Mouse (Mus musculus) limb, embryonic 11.5 days (tissue): ENCODE measurements at regions not wholly inside any gene's neighbourhood (a gene's known extent, or its start where the extent isn't known, plus 50 kb on each side); places are given as distances from the start of the nearest gene placed in this dataset.

Experiments
- ATAC-seq: fragments of 200-750 bp; cut with Nextera tagmentation; 2 replicates; pipeline ENCODE4 v1.8.0; 2017; ENCODE audit warnings: low read depth; ENCODE audit not compliant: insufficient number of reproducible peaks, low FRiP score, low TSS enrichment
- DNase-seq: peaks from one replicate; pipeline ENCODE4 v3.0.0-alpha.2; 2015; ENCODE audit warnings: low spot score
- H3K27ac ChIP-seq: fragments of 300-500 bp; sonication (generic); replicated peaks from 2 replicates; pipeline ENCODE4 v1.5.1; 2014; ENCODE audit warnings: low read depth, mild to moderate bottlenecking, low read length
- H3K27me3 ChIP-seq: fragments of 300-500 bp; sonication (generic); 2 replicates; pipeline ENCODE4 v1.6.1; 2014; ENCODE audit warnings: mild to moderate bottlenecking, low read length, mixed read lengths; ENCODE audit not compliant: control insufficient read depth, insufficient read depth
- H3K36me3 ChIP-seq: fragments of 300-500 bp; sonication (generic); 2 replicates; pipeline ENCODE4 v1.6.1; 2014; ENCODE audit warnings: mild to moderate bottlenecking, low read length, moderate library complexity, mixed read lengths; ENCODE audit not compliant: control insufficient read depth, insufficient read depth
- H3K4me1 ChIP-seq: fragments of 300-500 bp; sonication (generic); 2 replicates; pipeline ENCODE4 v1.6.1; 2014; ENCODE audit warnings: low read length, mixed read lengths; ENCODE audit not compliant: control insufficient read depth, insufficient read depth
- H3K4me2 ChIP-seq: fragments of 300-500 bp; sonication (generic); 2 replicates; pipeline ENCODE4 v1.6.1; 2014; ENCODE audit warnings: low read depth, mild to moderate bottlenecking, moderate library complexity; ENCODE audit not compliant: severe bottlenecking
- H3K4me3 ChIP-seq: fragments of 300-500 bp; sonication (generic); 2 replicates; pipeline ENCODE4 v1.5.1; 2014; ENCODE audit warnings: low read depth, low read length
- H3K9ac ChIP-seq: fragments of 300-500 bp; sonication (generic); 2 replicates; pipeline ENCODE4 v1.6.1; 2014; ENCODE audit warnings: mild to moderate bottlenecking, low read length
- H3K9me3 ChIP-seq: fragments of 300-500 bp; sonication (generic); 2 replicates; pipeline ENCODE4 v1.6.1; 2016; ENCODE audit warnings: low read length; ENCODE audit not compliant: control insufficient read depth
- WGBS: fragments of 180-500 bp; shearing (Covaris S2); extraction: QIAGEN DNeasy Blood & Tissue Kit; methylation state at CpG from one replicate; pipeline ENCODE4 v1.1.7; 2014; 5-methylcytosine and 5-hydroxymethylcytosine counted together

GRCm38 (mm10) chr15:40019226-40019625 is 114.9 kb upstream of the 9330182O14Rik start:
- no peak for ATAC-seq

DNA sequence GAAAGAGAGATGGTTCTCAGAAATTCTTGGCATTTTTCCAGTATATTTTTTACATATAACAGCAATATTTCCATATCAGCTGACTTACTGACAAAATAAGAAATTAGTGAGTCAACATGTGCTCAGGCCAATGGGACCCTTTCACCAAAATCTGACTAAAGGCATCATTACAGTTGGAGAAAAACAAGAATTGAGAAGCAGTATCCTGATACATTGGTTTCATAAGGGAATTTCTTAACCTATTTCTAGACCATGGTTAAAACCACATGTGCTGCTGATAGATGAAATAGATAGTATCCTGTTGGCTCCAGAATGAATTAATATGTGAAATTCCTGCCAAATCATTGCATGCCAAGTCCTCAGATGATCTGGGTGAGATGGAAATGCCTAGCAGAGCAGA is 114.1 kb upstream of the 9330182O14Rik start:
- DNase-seq = no peak
- no peak overlapping the region for H3K4me3 ChIP-seq
- no peak overlapping the region for H3K4me2 ChIP-seq
- no peak overlapping the region for H3K9ac ChIP-seq
- H3K4me1 ChIP-seq = no peaks in the 10 kb centered on the region
- H3K9me3 ChIP-seq = no peaks in the 10 kb centered on the region
- no peaks in the 10 kb centered on the region for H3K27me3 ChIP-seq
- ATAC-seq = no peak
- no peaks in the 10 kb centered on the region for H3K36me3 ChIP-seq
- no peak overlapping the region for H3K27ac ChIP-seq

More at GRCm38 (mm10) chr15:40019226-40019625, 114.9 kb upstream of the 9330182O14Rik start:
- H3K4me3 ChIP-seq = no peak overlapping the region
- no peak overlapping the region for H3K27ac ChIP-seq
- H3K27me3 ChIP-seq = no peaks in the 10 kb centered on the region
- no peaks in the 10 kb centered on the region for H3K9me3 ChIP-seq
- no peaks in the 10 kb centered on the region for H3K4me1 ChIP-seq
- H3K9ac ChIP-seq = no peak overlapping the region
- no peak overlapping the region for H3K4me2 ChIP-seq
- no peak for DNase-seq
- 79% methylated on average over 8 of the region's 8 CpGs for WGBS
- H3K36me3 ChIP-seq = no peaks in the 10 kb centered on the region

DNA sequence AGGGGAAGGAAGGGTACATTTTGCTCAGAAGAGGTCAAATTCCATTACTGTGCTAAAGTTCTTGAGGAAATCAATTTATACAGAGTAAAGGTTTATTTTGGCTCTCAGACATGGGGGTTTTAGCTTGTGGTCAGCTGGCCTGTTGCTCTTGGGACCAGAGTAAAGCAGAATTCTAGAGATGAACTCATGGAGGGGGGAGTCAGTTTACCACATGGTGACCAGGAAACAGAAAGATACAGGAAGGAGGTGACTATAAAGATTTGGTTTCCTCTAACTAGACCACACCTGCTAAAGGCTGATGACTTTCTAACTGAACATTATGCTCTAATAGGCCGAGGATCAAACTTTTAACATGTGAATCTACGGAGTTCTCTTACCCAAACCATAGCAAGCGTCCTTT is 113.5 kb upstream of the 9330182O14Rik start:
- no peak for ATAC-seq
- H3K27me3 ChIP-seq = no peaks in the 10 kb centered on the region
- H3K4me2 ChIP-seq = no peak overlapping the region
- no peak overlapping the region for H3K27ac ChIP-seq
- no peak overlapping the region for H3K4me3 ChIP-seq
- H3K9me3 ChIP-seq = no peaks in the 10 kb centered on the region
- DNase-seq = no peak
- H3K4me1 ChIP-seq = no peaks in the 10 kb centered on the region
- no peak overlapping the region for H3K9ac ChIP-seq
- no peaks in the 10 kb centered on the region for H3K36me3 ChIP-seq
- 90% methylated on average over 3 of the region's 3 CpGs for WGBS

- ATAC-seq = no peak
- H3K4me1 ChIP-seq = no peaks in the 10 kb centered on the region
- no peak for DNase-seq
- no peak overlapping the region for H3K4me3 ChIP-seq
- no peak overlapping the region for H3K27ac ChIP-seq
- 97% methylated on average over 3 of the region's 3 CpGs for WGBS
- no peak overlapping the region for H3K4me2 ChIP-seq
- no peaks in the 10 kb centered on the region for H3K27me3 ChIP-seq
- H3K9me3 ChIP-seq = no peaks in the 10 kb centered on the region
- no peak overlapping the region for H3K9ac ChIP-seq
- H3K36me3 ChIP-seq = no peaks in the 10 kb centered on the region
These were observed 111.0 kb upstream of the 9330182O14Rik start for GRCm38 (mm10) chr15:40023195-40023594.

DNA sequence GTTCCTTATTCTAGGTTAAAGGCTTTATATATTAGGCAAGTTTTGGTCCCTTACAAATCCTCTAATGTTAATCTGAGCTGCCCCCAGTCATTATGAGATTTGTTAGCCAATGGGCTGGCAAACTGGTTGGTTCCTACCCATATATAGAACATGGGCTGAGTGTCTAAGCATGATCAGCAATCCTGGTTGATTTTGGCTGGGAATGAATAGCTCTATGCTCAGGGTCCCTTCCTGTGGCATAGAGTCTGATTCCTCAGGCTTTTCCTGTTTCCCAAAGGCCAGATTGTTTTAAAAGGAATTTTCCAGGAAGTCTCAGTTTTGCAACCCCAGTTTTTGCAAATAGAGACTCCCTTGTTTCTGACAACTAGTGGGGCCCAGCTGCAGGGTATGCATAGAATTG is 102.1 kb upstream of the 9330182O14Rik start:
- Histone ChIP-seq H3K27me3 (no peaks in the 10 kb centered on the region), H3K4me2 (no peak overlapping the region), H3K4me3 (no peak overlapping the region), H3K4me1 (no peaks in the 10 kb centered on the region), H3K9ac (no peak overlapping the region), H3K9me3 (no peaks in the 10 kb centered on the region), H3K36me3 (no peaks in the 10 kb centered on the region), H3K27ac (no peak overlapping the region)
- DNase-seq (peak; percentile 3), ATAC-seq (no peak)

DNA sequence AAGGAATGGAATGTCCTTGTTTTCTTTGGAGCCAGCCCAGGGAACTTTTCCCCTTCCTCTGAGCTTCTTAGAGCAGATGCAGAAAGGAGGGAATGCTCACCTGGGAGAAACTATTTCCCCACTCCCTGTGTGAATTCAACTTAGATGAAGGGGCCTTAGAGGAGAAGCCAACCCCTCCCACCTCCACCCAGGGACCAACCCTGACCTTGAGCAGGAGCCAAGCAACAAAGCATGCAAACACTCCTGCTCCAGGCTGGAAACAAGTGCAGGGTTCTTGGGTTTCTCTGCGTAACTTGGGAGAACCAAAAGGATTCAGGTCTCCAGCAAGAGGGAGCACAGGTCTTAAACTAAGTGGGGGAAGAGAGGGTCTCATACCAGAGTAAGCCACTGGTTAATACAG is 98.0 kb upstream of the 9330182O14Rik start:
- DNase-seq (no peak), ATAC-seq (no peak)
- Histone ChIP-seq H3K27ac (no peak overlapping the region), H3K27me3 (no peaks in the 10 kb centered on the region), H3K36me3 (no peaks in the 10 kb centered on the region), H3K4me3 (no peak overlapping the region), H3K4me1 (no peaks in the 10 kb centered on the region), H3K4me2 (no peak overlapping the region), H3K9me3 (no peaks in the 10 kb centered on the region), H3K9ac (no peak overlapping the region)
- 100% methylated on average over 1 of the region's 1 CpGs for WGBS

- H3K9ac ChIP-seq = no peak overlapping the region
- no peak overlapping the region for H3K4me3 ChIP-seq
- DNase-seq = no peak
- no peak overlapping the region for H3K4me2 ChIP-seq
- no peak overlapping the region for H3K27ac ChIP-seq
- no peak for ATAC-seq
- WGBS = 64% methylated on average over 7 of the region's 7 CpGs
- no peaks in the 10 kb centered on the region for H3K36me3 ChIP-seq
- H3K27me3 ChIP-seq = no peaks in the 10 kb centered on the region
- H3K4me1 ChIP-seq = no peaks in the 10 kb centered on the region
- H3K9me3 ChIP-seq = no peaks in the 10 kb centered on the region
These were observed 96.9 kb upstream of the 9330182O14Rik start for GRCm38 (mm10) chr15:40037266-40037665.

- no peaks in the 10 kb centered on the region for H3K27me3 ChIP-seq
- H3K27ac ChIP-seq = no peak overlapping the region
- H3K4me2 ChIP-seq = no peak overlapping the region
- H3K36me3 ChIP-seq = no peaks in the 10 kb centered on the region
- no peaks in the 10 kb centered on the region for H3K9me3 ChIP-seq
- no peak overlapping the region for H3K9ac ChIP-seq
- H3K4me3 ChIP-seq = no peak overlapping the region
- 47% methylated on average over 5 of the region's 5 CpGs for WGBS
- H3K4me1 ChIP-seq = no peaks in the 10 kb centered on the region
- peak; percentile 31 for DNase-seq
- no peak for ATAC-seq
These were observed 87.9 kb upstream of the 9330182O14Rik start for GRCm38 (mm10) chr15:40046219-40046618.

DNA sequence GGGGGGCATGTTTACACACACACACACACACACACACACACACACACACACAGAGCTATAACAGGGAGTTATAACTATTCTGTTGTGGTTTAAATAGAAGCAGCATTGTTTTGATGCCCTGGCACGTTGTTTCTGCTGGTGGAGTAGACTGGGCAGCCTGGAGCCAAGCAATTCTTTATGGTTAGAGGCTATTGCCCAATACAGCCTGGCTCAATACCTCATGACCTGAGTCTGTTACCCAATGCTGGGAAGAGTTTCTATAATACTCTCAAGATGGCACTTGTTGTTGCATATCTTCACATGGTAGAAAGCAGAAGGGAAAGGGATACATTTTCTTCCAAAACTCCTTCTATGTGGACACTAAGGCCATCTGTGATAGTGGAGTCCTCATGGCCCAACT is 87.1 kb upstream of the 9330182O14Rik start:
- no peak overlapping the region for H3K4me2 ChIP-seq
- no peaks in the 10 kb centered on the region for H3K4me1 ChIP-seq
- no peaks in the 10 kb centered on the region for H3K9me3 ChIP-seq
- no peak overlapping the region for H3K27ac ChIP-seq
- no peaks in the 10 kb centered on the region for H3K27me3 ChIP-seq
- 88% methylated on average over 1 of the region's 1 CpGs for WGBS
- H3K4me3 ChIP-seq = no peak overlapping the region
- no peak overlapping the region for H3K9ac ChIP-seq
- DNase-seq (no peak), ATAC-seq (no peak)
- H3K36me3 ChIP-seq = no peaks in the 10 kb centered on the region
